Mouse (Mus musculus): ENCODE measurements around the gene Tmem198b. TPM values are rescaled to one million over a fixed set of nuclear protein-coding genes. Genes with fewer than 3 reads are reported as not detected.
A peak's percentile ranks its signal among the peaks of the same experiment; 100 is the strongest.
"Not testable (repeated sequence)": the region's sequence is repeated elsewhere in the genome, so short reads cannot be mapped to it uniquely, and the experiment has no call there.

The Tmem198b gene
- polyA plus RNA-seq, 1 experiment from 2014 or later: 18.4 TPM

DNA sequence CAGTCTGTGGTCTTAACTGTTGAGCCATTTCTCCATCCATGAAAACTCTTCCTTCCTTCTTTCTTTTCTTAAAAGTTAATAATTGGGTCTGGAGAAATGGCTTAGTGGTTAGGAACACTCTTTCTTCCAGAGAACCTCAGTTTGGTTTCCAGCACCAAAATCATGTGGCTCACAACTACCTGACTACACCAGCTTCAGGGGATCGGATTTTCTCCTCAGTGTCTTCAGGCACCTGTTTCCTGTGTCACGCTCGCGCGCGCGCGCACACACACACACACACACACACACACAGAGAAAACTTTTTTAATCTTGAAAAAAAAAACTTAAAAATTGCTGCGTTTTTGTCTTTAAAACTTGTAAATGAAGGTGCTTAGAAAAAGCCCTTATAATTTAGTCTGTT lies 19.7 kb upstream of the Tmem198b start:
- Histone ChIP-seq H3K9ac (ENCODE audit: low read length) (no peak overlapping the region), H3K9me3 (ENCODE audit: control insufficient read depth, low read length) (no peaks in the 10 kb centered on the region), H3K36me3 (ENCODE audit: control insufficient read depth, insufficient read depth, low read length) (peaks cover 4% of the 10 kb centered on the region), H3K4me1 (replicated peaks; ENCODE audit: control insufficient read depth, insufficient read depth, low read length) (peaks cover 13% of the 10 kb centered on the region), H3K4me3 (ENCODE audit: low read length) (no peak overlapping the region), H3K27me3 (ENCODE audit: control insufficient read depth, insufficient read depth, low read depth, low read length) (no peaks in the 10 kb centered on the region), H3K4me2 (ENCODE audit: low read depth, low read length) (no peak overlapping the region), H3K27ac (ENCODE audit: low read length) (no peak overlapping the region)
- no peak for ATAC-seq (ENCODE audit: low read depth)
- WGBS: 95% methylated on average over 9 of the region's 9 CpGs

DNA sequence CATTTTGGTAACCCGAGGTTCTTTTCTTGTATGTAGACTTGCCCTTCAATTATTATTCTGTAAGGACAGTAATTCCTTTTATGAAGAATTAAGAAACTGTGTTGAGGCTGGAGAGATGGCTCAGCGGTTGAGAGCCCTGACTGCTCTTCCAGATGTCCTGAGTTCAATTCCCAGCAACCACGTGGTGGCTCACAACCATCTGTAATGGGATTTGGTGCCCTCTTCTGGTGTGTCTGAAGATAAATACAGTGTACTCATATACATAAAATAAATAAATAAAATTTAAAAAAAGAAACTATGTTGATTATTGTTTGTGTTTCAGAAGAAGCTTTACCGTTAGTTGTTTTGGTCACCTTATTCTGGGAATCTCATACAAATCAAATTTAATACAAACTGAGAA lies 18.9 kb upstream of the Tmem198b start:
- WGBS: 71% methylated on average over 4 of the region's 4 CpGs
- H3K27ac ChIP-seq (ENCODE audit: low read length); H3K9me3 ChIP-seq (ENCODE audit: control insufficient read depth, low read length); ATAC-seq (ENCODE audit: low read depth); H3K27me3 ChIP-seq (ENCODE audit: control insufficient read depth, insufficient read depth, low read depth, low read length); H3K36me3 ChIP-seq (ENCODE audit: control insufficient read depth, insufficient read depth, low read length); H3K9ac ChIP-seq (ENCODE audit: low read length): not testable (repeated sequence)
- Histone ChIP-seq H3K4me3 (ENCODE audit: low read length) (peak overlapping the region; percentile 85; the same call in 1 of the 2 replicates), H3K4me1 (replicated peaks; ENCODE audit: control insufficient read depth, insufficient read depth, low read length) (peaks cover 13% of the 10 kb centered on the region), H3K4me2 (ENCODE audit: low read depth, low read length) (peak overlapping the region; percentile 77)

DNA sequence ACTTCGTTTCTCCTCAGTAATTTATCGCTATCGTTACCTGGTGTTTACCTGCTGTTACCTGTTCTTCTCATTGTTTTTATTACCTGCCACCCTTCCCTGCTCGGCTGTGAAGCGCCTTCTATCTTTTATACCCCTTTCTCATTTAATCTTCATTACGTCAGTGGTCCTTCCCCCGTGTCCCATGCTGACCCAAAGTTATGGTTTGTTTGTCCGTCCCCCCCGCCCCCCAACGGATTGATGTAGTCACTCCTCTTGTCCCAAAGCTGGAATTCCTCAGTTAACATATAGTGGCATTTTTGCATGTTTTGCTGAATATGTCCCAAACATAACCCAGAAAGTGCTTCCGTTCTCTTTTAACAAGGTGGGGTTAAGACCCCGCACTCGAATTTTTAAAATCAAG lies 18.0 kb upstream of the Tmem198b start:
- Histone ChIP-seq H3K4me1 (replicated peaks; ENCODE audit: control insufficient read depth, insufficient read depth, low read length) (peaks cover 13% of the 10 kb centered on the region), H3K4me2 (ENCODE audit: low read depth, low read length) (peak overlapping the region; percentile 77), H3K4me3 (ENCODE audit: low read length) (peak overlapping the region; percentile 85), H3K27ac (ENCODE audit: low read length) (peak overlapping the region; percentile 47), H3K27me3 (ENCODE audit: control insufficient read depth, insufficient read depth, low read depth, low read length) (no peaks in the 10 kb centered on the region), H3K9me3 (ENCODE audit: control insufficient read depth, low read length) (no peaks in the 10 kb centered on the region), H3K36me3 (ENCODE audit: control insufficient read depth, insufficient read depth, low read length) (peaks cover 17% of the 10 kb centered on the region), H3K9ac (ENCODE audit: low read length) (peak overlapping the region; percentile 86)
- no peak for ATAC-seq (ENCODE audit: low read depth)
- 2% methylated on average over 13 of the region's 13 CpGs for WGBS

DNA sequence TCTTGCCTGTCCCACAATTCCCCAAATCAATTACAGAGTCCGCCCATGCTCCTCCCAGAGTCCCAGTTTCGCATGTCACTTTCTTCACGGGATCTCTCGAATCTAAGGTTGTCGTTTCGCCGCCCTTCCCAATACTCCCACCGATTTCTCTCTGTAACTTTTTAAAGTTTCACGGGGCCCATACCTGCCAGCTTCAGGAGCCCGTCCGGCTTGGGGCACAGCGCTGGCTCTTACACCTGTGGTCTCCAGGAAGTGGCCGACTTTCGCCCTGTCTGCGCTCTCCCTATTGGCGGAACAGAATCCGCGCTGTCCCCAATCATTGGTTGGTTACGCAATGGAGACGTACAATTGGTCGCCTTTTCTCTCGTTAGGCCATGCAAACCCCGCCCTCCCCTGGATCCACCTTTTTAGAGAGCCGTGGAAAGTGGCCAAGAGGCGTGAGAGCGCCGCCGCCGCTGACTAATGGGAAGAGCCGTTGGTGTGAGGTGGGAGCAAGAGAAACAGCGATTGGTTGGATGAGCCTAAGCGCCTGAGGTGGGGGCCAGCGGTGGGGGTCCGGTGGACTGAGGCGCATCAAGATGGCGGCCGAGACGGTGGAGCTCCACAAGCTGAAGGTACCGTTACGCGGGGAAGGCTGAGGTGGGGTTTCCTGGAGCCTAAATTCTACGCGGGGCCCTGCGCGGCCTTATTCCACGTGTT lies 17.3 kb upstream of the Tmem198b start, which contains the start of gene Ormdl2:
Ormdl2 (minus strand) TSS at position 288 of the 699 bp plus-strand sequence.
- Histone ChIP-seq H3K27ac (ENCODE audit: low read length) (peak within 1 kb of the TSS; percentile 47), H3K4me2 (ENCODE audit: low read depth, low read length) (peak within 1 kb of the TSS; percentile 77), H3K9me3 (ENCODE audit: control insufficient read depth, low read length) (no peaks in the 10 kb centered on the region), H3K4me1 (replicated peaks; ENCODE audit: control insufficient read depth, insufficient read depth, low read length) (peaks cover 13% of the 10 kb centered on the region), H3K36me3 (ENCODE audit: control insufficient read depth, insufficient read depth, low read length) (peaks cover 21% of the 10 kb centered on the region), H3K9ac (ENCODE audit: low read length) (peak within 1 kb of the TSS; percentile 86), H3K27me3 (ENCODE audit: control insufficient read depth, insufficient read depth, low read depth, low read length) (no peaks in the 10 kb centered on the region), H3K4me3 (ENCODE audit: low read length) (peak within 1 kb of the TSS; percentile 85)
- ATAC-seq (ENCODE audit: low read depth): peak; percentile 100
- WGBS: under 1% methylated on average over 46 of the region's 46 CpGs

DNA sequence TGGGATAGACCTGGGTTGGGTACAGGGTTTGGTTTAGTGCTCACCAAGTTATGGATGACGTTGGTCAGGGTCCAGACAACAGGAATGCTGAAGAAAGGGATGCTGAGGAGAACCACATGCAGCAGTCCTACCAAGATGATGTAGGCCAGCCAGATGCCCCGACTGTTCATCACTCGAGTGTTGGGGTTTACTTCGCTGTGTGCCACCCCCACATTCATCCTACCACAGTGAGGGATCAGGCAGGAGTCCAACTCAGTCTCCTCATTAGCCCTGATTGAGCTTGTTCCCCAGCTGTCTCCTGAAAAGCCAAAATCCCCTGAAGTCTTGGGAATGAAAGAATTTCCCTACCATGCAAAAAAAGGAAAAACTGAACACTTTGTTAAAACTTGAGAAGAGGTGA lies 16.0 kb upstream of the Tmem198b start:
- Histone ChIP-seq H3K4me1 (replicated peaks; ENCODE audit: control insufficient read depth, insufficient read depth, low read length) (peaks cover 13% of the 10 kb centered on the region), H3K27ac (ENCODE audit: low read length) (no peak overlapping the region), H3K4me3 (ENCODE audit: low read length) (no peak overlapping the region), H3K36me3 (ENCODE audit: control insufficient read depth, insufficient read depth, low read length) (peaks cover 23% of the 10 kb centered on the region), H3K4me2 (ENCODE audit: low read depth, low read length) (no peak overlapping the region), H3K27me3 (ENCODE audit: control insufficient read depth, insufficient read depth, low read depth, low read length) (no peaks in the 10 kb centered on the region), H3K9ac (ENCODE audit: low read length) (no peak overlapping the region), H3K9me3 (ENCODE audit: control insufficient read depth, low read length) (no peaks in the 10 kb centered on the region)
- WGBS: 85% methylated on average over 4 of the region's 4 CpGs
- no peak for ATAC-seq (ENCODE audit: low read depth)

DNA sequence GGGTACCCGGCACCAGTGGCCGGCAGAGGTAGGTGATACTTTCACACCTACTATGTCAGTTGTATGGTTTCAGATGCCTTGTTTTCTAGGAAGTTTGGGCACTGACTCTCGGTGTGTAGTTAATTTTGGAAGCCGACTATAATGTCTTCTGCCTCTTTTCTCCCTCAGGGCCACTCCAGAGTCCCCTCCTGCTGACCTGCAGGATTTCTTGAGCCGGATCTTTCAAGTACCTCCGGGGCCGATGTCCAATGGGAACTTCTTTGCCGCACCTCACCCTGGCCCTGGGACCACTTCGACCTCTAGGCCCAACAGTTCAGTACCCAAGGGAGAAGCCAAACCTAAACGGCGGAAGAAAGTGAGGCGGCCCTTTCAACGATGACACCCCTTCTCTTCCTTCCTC lies 12.9 kb upstream of the Tmem198b start, which contains the start of gene Sarnp:
Sarnp (plus strand) TSS at position 301 of the 400 bp plus-strand sequence.
- no peak within 1 kb of the TSS for H3K4me2 ChIP-seq (ENCODE audit: low read depth, low read length)
- ATAC-seq (ENCODE audit: low read depth): no peak
- H3K9ac ChIP-seq (ENCODE audit: low read length): no peak within 1 kb of the TSS
- peaks cover 36% of the 10 kb centered on the region for H3K36me3 ChIP-seq (ENCODE audit: control insufficient read depth, insufficient read depth, low read length)
- no peak within 1 kb of the TSS for H3K4me3 ChIP-seq (ENCODE audit: low read length)
- no peak within 1 kb of the TSS for H3K27ac ChIP-seq (ENCODE audit: low read length)
- WGBS: 87% methylated on average over 13 of the region's 13 CpGs
- no peaks in the 10 kb centered on the region for H3K9me3 ChIP-seq (ENCODE audit: control insufficient read depth, low read length)
- no peaks in the 10 kb centered on the region for H3K27me3 ChIP-seq (ENCODE audit: control insufficient read depth, insufficient read depth, low read depth, low read length)
- peaks cover 9% of the 10 kb centered on the region for H3K4me1 ChIP-seq (replicated peaks; ENCODE audit: control insufficient read depth, insufficient read depth, low read length)

DNA sequence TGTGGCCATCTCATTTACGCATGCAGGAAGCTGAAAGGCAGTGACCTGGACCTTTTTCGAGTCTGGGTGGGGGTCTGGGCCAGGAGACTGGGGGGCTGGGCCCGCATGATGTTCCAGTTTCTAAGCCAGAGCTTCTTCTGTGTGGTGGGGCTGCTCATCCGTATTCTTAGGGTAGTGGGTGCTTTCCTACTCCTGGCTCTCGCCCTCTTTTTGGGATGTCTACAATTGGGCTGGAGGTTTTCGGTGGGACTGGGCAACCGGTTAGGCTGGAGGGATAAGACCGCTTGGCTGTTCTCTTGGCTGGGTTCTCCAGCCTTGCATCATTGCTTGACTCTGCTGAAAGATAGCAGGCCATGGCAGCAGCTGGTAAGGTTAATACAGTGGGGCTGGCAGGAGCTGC lies 2.8 kb upstream of the Tmem198b start:
- Histone ChIP-seq H3K4me2 (ENCODE audit: low read depth, low read length) (peak overlapping the region; percentile 64), H3K27ac (ENCODE audit: low read length) (no peak overlapping the region), H3K4me3 (ENCODE audit: low read length) (peak overlapping the region; percentile 84), H3K27me3 (ENCODE audit: control insufficient read depth, insufficient read depth, low read depth, low read length) (no peaks in the 10 kb centered on the region), H3K36me3 (ENCODE audit: control insufficient read depth, insufficient read depth, low read length) (peaks cover 3% of the 10 kb centered on the region; the same call in 1 of the 2 replicates), H3K4me1 (replicated peaks; ENCODE audit: control insufficient read depth, insufficient read depth, low read length) (peaks cover 38% of the 10 kb centered on the region), H3K9me3 (ENCODE audit: control insufficient read depth, low read length) (no peaks in the 10 kb centered on the region), H3K9ac (ENCODE audit: low read length) (peak overlapping the region; percentile 72)
- 86% methylated on average over 8 of the region's 8 CpGs for WGBS
- ATAC-seq (ENCODE audit: low read depth): no peak

DNA sequence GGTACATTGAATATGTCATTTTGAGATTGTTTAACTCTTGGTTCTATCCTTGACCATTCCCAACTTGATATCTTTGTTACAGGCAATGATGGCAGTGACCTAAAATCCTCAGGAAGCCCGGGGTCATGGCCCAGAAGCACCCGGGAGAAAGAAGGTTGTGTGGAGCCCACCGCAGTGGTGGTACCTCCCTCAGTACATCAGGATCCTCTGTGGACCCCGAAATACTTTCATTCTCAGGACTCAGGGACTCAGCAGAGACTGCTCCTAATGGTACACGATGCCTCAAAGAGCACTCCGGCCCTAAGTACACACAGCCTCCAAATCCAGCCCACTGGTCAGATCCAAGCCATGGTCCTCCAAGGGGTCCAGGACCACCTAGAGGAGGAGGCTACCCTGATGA lies 1.9 kb upstream of the Tmem198b start:
- Histone ChIP-seq H3K4me3 (ENCODE audit: low read length) (peak overlapping the region; percentile 84), H3K27ac (ENCODE audit: low read length) (peak overlapping the region; percentile 36; the same call in 1 of the 2 replicates), H3K4me1 (replicated peaks; ENCODE audit: control insufficient read depth, insufficient read depth, low read length) (peaks cover 38% of the 10 kb centered on the region), H3K27me3 (ENCODE audit: control insufficient read depth, insufficient read depth, low read depth, low read length) (no peaks in the 10 kb centered on the region), H3K4me2 (ENCODE audit: low read depth, low read length) (peak overlapping the region; percentile 64), H3K36me3 (ENCODE audit: control insufficient read depth, insufficient read depth, low read length) (peaks cover 4% of the 10 kb centered on the region; the same call in 1 of the 2 replicates), H3K9ac (ENCODE audit: low read length) (peak overlapping the region; percentile 72), H3K9me3 (ENCODE audit: control insufficient read depth, low read length) (no peaks in the 10 kb centered on the region)
- no peak for ATAC-seq (ENCODE audit: low read depth)
- 42% methylated on average over 6 of the region's 6 CpGs for WGBS

DNA sequence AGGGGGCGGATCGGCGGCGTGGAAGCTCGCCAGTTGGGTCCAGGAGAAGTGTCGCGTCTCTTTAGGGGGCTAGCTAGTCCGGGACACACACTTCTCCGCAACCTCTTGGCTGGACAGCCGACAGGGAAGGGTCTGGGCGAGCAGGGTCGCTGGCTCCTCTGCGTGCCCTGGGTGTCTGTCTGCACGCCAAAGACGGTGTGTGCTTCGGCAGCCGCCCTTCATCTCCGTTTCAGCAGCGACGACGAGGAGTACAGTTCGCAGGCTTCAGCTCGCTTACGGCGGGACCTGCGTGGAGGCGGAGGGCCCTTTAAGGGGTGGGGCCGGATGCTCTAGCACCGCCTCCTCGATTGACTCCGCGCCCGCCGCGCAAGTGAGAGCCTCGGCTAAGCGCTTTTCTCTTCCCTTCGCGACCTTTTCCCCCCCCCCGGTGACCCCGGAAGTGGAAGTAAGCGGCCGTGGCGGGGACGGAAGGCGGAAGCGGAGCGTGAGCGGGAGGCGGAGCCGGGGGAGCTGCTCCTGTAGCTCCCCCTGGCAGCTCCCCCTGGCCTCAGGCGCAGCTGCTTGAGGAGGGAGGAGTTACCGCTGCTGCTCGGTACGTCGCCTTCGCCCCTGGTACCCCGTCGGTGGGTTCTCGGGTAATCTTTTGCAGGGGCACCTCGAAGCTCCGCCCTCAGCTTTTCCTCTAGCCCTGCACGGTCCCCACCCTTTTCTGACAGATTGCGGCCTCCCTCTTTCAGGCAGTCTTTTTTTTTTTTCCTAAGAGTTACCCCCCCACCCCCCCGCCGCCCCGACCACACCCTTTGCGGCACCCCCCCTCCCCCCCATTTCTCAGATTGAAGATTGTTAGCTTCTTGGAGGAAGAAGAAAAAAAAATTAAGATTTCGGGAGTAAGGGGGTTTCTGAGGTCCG lies 1.2 kb upstream of the Tmem198b start:
- Histone ChIP-seq H3K27ac (ENCODE audit: low read length) (peak overlapping the region; percentile 99), H3K27me3 (ENCODE audit: control insufficient read depth, insufficient read depth, low read depth, low read length) (no peaks in the 10 kb centered on the region), H3K4me3 (ENCODE audit: low read length) (peak overlapping the region; percentile 84), H3K9ac (ENCODE audit: low read length) (peak overlapping the region; percentile 96), H3K4me1 (replicated peaks; ENCODE audit: control insufficient read depth, insufficient read depth, low read length) (peaks cover 38% of the 10 kb centered on the region), H3K36me3 (ENCODE audit: control insufficient read depth, insufficient read depth, low read length) (peaks cover 6% of the 10 kb centered on the region), H3K4me2 (ENCODE audit: low read depth, low read length) (peak overlapping the region; percentile 70), H3K9me3 (ENCODE audit: control insufficient read depth, low read length) (no peaks in the 10 kb centered on the region)
- peak; percentile 94 for ATAC-seq (ENCODE audit: low read depth)
- under 1% methylated on average over 69 of the region's 70 CpGs for WGBS
